Mouse (Mus musculus): ENCODE data around the gene Zscan4b. TPM values are rescaled to one million over a fixed set of nuclear protein-coding genes. Genes with fewer than 3 reads are reported as not detected.
"Not testable (repeated sequence)": the region's sequence is repeated elsewhere in the genome, so short reads cannot be mapped to it uniquely, and the experiment has no call there.

Zscan4b gene
- not detected for total RNA-seq (2021)

DNA sequence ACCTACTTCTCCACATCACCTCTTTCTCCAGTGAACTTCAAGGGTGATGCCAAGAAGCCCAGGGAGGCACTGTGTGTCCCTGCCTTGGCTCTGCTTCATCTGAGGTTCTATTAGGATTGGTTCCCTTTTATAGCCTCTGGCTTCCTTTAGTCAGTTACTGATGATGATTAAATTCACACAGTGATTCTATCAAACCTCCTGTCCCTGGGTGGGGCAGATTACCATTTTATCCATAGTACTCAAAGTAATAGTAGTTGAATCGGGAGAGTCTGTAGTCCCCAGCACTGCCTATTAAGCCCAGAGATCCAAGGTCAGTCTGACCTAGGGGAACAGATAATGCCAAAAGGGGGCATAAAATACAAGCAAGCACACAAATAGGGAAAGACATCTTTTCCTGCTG lies at the start of gene Zscan4b:
Zscan4b (minus strand) TSS at position 101 of the 400 bp plus-strand sequence.
- DNase-seq (ENCODE audit: low spot score in 2 of 2); intact Hi-C loops (cut with DNase I): not testable (repeated sequence)

Other genes with a start within 250 kb of the Zscan4b start
- gene Nlrp4b, start 217.3 kb downstream of the Zscan4b start, total RNA-seq (2021): not detected
- gene Vmn1r71, start 150.7 kb downstream of the Zscan4b start, total RNA-seq (2021): not detected
- not detected for gene Zscan4c, start 100.7 kb upstream of the Zscan4b start, total RNA-seq (2021)
- gene Zscan4-ps1, start 164.6 kb upstream of the Zscan4b start, total RNA-seq (2021): not detected

Measured in left cerebral cortex, postnatal 36 days (tissue).